Mouse (Mus musculus) ovary, adult 18-20 months (tissue): Measurements from ENCODE around the gene Ncapg2.
A peak's percentile ranks its signal among the peaks of the same experiment; 100 is the strongest.

ENCODE experiments used
- DNase-seq: peaks from one replicate; pipeline ENCODE4 v3.0.0; 2022; ENCODE audit warnings: low spot score, mixed read lengths

Gene Ncapg2

DNA sequence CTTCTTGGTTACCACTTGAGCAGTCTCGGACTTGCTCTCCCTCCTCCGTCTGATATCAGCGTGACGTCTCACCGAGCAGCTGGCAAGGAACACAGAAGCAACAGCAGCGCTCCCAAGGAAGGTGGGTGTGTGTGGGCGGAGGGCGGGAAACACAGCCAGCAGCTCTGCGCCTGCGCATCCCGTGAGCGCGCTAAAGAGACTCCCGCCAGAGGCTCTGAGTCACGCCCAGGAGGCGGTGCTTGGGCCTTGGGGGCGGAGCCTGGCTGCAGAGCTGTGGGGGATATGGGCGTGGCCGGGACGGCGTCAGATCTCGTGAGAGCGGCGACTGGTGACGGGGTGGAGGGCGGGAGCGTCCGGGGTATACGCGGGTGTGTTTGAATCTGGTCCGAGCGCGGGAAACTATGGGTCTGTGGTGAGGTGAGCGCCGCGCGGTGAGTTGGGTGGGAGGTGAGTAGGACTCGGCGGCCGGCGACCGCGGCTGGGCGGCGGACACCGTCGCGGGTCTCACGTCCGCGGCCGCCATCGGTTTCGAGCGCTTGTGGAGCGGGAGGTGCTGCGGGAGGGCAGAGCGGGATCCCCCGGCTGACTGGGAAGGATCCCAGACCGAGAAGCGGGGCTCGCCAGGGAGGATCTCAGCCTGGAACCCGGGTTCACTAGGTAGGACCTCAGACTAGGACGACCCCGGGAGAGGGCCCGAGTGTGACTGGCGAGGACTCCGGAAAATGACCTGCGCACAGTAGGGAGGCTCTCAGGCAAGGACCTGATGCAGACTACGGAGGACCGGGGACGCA lies at the start of gene Ncapg2:
Gene Ncapg2, plus strand, starts transcription at position 358 of the 791 bp plus-strand sequence.
- DNase-seq, result peak; percentile 96

DNA sequence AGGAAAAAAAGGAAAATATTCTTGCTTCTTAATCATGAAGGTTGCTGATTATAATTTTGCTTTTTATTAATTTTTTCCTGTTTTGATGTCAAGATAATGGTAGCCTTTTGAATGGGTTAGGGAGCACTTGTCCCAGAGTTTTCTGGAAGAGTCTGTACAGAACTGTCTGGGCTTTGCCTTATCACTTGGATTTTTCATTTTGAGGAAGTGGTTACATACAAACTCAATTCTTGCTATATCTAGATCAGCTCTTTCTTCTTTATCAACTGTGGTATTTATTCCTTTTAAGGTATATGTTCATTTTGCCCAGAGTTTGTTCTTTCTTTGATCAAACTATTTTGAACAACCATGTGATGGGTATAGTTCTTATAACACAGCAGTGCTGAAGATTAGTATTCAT lies 43.1 kb upstream of the Ncapg2 start:
- DNase-seq, result no peak

DNA sequence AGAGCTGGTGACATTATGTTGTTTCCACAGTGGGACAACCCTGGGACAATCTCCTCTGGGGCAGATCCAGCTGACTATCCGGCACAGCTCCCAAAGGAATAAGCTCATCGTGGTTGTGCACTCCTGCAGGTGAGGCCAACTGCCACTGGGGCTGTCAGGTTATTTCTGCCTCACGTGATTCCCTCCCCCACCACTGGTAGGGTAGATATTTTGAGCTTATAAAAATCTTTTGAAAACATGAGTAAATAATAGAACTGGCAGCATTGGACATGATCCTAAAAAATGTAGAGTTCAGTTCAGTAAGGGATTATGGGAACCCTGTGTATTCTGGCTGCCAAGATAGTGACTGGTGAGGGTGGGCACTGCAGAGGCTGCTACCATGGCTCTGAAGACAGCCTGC lies 38.3 kb upstream of the Ncapg2 start:
- no peak for DNase-seq

DNA sequence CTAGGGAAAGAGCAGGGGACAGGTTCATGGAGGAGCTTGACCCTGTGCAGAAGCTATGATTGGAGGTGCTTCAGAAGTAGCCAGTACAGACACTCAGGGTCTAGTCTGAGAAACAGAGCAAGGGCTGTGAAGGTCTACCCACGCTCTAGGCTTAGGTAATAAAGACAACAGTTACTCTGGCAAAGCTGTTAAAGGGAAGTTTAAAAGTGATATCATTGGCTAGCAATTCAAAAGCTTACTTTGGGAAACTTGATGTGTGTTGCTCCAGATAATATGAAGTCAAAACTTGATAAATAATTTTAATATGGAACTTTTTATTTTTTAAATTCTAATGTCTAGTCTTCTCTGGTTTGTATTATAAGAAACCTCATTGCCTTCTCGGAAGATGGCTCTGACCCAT lies 37.9 kb upstream of the Ncapg2 start:
- no peak for DNase-seq

DNA sequence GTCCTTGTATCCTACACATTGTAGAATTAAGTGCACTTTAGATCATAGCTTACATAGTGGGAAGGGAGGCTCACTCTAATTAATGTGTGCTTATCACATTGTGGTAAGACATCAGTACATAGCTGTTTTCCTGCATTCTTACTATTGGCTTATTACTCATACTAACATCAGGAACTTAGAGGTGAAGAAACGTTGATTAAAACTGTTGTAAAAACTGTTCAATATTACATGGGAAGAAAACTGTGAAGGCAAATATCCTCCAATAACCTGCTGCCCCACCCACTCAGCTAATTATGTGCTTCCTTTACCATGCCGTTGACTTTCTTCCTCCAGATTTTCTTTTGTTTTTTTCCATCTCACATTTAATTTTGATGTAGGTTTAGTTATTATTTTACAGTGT lies 36.3 kb upstream of the Ncapg2 start:
- DNase-seq, result no peak

DNA sequence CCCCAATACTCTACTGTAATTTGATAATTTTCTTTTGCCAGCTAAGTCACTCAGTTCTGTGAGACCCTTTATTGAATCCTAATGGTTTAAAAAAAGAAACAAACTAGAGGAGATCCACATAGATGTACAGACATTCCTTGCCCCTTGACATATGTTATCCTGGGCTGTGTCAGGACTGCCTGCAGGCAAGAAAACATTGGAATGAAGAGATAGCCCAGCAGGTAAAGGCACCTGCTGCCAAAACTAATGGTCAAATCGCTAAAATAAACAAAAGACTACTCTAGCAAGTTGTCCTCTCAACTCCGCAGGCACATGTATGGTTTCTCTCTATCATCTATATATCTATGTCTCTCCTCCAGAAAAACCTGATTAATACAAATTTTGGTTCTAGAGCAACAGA lies 22.1 kb upstream of the Ncapg2 start:
- DNase-seq, result no peak

DNA sequence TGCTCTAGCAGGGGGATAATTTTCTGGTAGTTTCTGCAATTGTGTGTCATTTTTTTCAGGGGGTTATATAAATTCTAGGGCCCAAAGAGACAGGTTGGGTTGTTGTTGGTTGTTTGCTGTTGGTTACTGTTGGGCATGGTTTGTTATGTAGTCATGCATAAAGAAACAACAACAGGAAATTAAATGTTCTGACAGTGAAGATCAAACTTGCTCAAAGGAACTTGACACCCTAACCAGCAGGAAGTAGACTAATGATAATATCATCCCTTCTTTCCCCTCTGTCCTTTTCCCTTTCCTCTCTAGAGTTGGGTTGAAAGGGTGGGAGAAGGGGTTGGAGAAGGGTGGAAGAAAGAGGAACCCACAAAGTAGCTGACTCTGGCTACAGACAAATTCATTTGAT lies 21.2 kb upstream of the Ncapg2 start:
- no peak for DNase-seq

DNA sequence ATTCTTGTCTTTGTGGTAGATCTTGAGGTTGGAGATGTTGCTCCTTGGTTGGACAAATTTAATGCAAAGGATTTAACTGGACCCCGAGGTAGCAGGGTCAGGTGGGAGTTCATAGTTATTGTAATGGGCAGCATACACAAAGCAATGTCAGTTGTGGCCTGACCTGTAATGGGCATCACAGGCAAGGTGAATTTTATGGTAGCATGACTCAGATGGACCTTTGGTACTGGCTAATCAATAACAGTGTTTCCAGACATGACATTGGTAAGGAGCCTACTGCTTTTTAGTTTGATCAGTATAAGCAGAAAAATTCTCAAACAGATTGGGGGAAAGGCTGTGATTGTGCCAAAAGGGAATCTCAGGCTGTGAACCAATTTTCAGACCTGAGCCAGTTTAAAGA lies 18.4 kb upstream of the Ncapg2 start:
- no peak for DNase-seq

DNA sequence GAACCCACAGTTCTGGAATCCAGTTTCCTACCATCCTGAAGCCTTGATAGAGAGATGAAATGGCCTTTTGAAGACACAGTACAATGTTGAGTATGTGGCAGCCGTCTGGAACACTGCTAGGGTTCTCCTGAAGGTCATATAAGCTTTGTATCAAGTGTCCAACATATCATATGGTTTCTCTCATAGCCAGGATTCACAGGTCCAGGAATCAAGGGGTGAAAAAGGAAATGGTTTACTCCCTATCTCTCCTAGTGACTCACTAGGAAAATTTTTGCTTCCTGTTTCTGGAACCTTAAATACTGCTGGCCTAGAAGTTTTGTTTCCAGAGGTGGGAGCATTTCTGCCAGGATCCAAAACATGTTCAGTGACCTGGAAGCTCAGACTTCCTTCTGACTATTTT lies 15.3 kb upstream of the Ncapg2 start:
- no peak for DNase-seq

DNA sequence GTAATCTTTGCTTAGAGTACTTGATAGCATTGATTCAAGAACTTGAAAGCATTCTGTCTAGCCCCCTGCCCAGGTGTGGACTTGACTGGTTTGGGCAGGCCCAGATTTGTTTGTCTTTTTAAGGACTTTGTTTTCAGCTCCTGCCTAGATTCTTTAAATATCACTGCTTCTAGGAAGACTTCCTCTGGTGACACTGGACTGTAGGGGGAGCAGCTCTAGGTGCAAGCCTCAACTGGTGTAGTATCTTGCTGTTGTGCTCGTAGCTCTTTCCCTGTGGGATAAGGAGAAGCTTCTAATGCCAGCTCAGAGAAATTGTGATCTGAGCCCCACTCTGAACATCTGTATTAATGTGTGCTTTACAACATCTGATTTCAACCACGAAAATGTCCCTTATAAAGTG lies 10.9 kb upstream of the Ncapg2 start:
- DNase-seq, result no peak

DNA sequence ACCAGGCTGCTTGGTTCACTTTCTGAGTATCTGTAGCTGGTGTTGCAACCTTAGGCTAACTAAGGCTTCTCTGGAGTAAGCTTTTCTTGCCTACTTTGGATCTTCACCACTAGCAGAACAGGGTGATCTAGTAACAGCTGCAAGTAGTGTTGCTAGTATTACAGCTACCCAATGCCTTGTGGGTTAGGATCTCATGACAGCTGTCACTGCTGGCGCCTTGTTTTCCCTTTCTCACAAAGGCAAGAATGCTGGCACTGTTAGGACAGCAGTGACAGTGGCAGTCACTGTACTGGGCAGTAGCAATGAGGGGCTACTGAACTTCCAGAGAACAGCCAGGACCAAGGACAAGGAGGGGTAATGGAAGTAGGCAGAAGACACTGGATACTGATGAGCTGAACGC lies 9.9 kb upstream of the Ncapg2 start:
- no peak for DNase-seq

DNA sequence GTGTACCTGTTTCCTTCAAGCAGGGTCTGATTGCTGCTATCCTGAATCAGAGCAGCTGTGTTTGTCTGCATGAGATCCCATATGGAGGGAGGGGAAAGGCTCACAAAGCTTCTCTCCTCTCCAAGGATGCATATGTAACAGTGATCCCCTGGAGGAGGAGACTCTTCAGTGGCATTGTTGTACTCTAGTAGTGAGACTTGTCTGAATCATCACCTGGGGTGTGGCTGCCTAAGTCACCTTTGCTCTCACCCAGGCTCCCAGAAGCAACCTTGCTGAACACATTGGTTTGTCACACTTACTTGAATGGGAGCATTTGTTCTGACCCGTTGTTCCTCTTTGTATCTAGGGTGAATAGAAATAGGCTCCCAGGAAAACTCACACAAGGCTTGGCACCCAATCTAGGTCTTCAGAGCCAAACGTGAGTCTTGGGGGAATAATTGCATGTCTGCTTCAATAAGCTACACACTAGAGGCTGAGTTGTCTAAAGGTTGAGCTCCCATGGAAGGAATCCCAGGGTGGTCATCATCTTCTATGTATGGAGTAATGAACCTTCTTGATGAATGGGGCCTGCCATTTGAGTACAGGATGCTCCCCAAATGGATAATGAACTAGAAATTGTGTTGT lies 9.0 kb upstream of the Ncapg2 start:
- no peak for DNase-seq

DNA sequence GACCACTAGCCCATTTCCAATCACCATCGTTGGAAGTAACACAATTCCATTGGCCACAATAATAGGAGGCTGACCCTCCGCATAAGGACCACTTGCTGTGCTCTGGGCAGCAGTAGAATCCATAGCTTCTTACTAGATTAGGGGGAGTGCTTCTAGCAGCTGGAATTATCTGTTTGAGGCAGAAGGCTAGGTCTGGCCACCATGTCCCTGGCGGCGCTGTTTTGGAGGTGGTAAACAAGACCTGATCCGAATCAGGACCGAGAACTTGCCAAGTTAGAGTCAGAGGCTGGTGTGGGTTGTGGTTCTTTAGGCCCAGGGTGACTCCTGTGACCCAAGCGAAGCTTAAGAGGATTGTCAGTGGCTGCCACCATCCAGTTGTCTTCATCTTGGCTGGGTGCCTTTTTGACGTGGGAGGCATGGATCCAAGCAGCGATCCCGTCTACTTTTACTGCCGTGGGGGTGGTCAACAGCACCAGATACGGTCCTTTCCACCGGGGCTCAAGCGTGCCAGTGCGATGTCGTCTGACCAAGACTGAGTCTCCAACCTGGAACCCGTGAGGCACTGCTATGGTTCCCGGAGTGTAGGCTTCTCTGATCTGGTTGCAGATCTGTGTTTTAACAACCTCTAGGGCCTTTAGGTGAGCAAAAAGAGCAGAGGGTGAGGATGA lies 1.1 kb upstream of the Ncapg2 start:
- no peak for DNase-seq

DNA sequence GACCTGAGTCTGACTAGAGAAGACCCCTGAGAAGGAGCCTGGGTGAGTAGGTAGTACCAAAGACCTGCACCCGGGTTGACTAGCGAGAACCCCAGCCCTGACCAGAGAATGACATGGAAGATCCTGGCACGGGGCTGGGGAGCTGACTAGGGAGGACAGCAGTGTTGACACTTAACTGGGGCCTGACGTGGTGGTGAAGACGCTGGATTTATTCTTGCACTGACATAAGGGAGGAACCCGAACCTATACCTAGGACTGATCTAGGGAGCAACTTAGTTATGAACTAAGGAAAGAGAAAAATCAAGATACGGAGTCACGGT lies 594 bp downstream of the Ncapg2 start:
- DNase-seq, result no peak

DNA sequence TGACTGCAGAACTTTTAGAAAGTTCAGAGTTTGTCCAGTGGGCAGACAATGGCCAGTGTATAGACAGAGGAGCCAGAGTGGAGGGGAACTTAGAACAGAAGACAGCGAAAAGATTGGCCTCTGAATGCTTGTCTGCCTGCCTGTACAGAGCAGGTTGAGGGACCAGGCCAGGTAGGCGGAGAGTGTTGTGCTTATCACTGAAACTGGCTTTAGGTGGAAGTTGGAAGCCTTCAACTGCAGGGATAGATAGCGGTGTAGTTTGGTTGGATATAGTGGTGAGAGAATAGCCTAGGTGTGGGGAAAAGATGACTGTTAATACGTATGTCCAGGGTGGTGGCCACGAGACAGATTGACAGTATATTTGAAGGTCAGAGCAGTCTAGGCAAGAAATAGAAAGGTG lies 2.7 kb downstream of the Ncapg2 start:
- DNase-seq, result no peak

DNA sequence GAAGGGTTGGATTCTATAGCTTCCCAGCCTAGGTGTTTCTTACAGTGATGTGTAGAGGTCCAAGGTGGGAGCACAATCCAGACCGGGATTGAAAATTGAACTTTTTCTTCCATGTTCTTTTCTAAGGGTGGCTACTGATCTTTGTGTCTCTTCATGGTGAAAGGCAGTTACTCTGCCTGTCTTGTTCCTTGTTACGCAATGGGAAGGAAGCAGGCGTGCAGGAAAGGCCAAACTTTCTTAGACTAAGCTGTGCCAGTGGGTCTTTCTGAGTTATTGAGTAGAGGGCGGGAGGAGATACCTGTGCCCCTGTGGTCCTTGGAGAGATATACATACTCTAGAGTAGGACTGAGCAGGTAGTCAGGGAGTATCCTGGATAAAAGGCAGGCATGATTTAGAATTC lies 9.7 kb downstream of the Ncapg2 start:
- DNase-seq, result no peak

DNA sequence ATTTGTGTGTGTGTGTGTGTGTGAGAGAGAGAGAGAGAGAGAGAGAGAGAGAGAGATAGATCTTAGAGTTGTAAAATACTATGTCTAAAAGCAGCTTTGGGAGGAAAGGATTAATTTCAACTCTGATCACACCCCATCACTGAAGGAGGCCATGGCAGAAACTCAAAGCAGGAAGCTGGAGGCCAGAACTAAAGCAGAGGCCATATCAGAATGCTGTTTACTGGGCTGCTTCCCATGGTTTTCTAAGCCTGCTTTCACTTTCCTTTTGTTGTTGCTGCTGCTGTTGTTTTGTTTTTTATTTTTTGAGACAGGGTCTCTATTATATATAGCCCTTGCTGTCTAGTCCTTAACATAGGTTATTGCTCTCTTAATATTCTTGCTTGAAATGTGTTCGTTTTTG lies 11.3 kb downstream of the Ncapg2 start:
- DNase-seq, result no peak

DNA sequence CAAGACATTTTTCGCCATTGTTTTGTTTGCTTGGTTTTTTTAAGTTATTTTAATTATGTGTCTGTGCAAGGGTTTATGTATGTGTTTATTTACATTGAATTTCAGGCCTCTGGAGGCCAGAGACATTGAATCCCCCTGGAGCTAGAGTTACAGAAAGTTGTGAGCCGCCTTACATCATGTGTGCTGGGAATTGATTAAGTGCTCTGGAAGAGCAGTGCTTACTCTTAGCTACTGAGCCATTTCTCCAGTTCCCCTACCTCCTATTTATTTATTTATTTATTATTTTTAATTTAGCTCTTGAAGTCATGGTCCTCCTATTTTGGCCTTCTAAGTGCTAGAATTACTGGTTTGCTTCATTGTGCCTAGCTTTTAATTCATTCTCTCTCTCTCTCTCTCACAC lies 16.5 kb downstream of the Ncapg2 start:
- DNase-seq, result no peak

DNA sequence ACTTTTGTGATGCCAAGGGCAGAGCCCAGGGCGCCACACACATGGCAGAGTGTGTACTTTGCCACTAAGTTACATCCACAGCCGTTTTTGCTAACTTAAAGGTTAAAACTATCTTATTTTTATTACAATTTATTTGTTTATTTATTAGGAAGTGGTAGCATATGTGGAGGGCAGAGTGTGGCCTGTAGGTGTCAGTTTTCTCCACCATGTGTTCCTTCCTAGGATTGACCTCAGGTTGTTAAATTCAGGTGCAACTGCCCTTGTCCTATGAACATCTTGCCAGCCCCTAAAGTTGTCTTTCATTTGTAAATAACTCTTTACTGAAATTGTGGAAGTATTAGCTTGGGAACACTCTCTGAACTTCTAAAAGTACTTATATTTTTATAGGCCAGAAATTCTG lies 20.2 kb downstream of the Ncapg2 start:
- DNase-seq, result no peak

DNA sequence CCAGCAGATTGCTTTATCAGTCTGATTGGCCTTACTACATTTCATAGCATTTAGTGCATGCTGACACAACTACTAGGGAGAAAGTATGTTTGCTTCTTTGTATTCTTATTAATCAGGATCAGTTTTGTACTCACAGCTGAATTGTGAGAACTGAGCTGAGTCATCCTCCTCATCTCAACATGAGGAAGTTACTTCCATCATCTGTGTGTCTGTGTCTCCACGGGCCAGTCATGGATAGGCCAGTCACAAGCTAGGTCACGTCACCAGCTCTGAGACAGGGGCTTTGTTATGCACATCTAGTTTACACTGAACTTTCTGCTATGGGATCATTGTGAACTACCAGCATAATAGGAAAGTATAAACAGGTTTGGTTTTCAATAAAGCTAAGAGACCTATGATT lies 28.5 kb downstream of the Ncapg2 start:
- DNase-seq, result no peak

DNA sequence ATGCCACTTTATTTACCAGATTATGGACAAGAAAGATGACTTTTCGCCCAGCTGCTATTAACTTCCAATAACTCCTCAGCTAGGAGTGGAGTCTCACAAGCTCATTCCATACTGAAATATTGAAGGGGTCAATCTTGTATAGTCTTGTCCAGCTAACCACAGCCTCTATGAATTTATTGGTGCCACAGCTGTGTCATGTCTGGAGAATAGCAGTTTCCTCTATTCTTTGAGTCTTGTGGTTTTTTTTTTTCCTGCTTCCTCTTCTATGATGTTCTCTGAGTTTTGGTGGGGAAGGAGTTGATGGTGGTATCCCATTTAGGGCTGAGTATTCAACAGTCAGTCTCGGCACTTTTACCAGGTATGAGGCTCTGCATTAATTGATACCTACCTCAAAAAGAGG lies 30.0 kb downstream of the Ncapg2 start:
- DNase-seq, result no peak

DNA sequence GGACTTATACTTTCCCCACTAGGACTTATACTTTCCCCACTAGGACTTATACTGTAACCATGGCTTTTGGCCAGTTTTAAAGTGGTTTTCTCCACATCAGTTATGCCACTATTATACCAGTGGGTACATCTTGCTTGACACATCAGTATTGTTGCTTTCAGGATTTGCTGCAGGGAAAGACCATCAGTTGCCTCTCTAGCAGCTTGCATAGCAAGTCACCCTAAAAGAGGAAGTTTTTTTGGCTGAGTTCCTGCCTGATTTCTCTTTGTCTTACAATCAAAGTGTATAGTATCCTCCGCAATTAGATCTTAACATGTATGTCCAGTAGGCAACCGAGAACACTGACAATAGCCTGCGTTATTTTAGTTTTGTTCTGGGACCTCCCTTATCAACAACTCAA lies 30.9 kb downstream of the Ncapg2 start:
- DNase-seq, result no peak

DNA sequence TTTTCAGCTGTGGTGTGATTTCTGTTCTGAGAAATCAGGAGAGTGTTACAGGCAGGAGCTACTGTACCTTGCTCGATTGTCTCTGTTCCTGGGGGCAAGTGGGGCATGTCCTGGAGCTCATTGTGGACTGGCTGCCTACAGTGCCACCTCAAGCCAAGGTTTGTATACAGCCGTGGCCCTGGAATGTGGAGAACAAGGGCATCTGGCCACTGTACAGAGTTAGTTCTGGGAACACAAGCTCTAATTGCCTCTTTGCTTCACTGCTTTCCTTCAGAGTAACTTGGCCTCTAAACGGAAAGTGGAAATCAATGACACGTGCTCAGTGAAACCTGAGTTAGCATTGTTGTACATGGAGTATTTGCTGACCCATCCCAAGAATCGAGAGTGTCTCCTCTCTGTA lies 33.4 kb downstream of the Ncapg2 start:
- DNase-seq, result no peak

DNA sequence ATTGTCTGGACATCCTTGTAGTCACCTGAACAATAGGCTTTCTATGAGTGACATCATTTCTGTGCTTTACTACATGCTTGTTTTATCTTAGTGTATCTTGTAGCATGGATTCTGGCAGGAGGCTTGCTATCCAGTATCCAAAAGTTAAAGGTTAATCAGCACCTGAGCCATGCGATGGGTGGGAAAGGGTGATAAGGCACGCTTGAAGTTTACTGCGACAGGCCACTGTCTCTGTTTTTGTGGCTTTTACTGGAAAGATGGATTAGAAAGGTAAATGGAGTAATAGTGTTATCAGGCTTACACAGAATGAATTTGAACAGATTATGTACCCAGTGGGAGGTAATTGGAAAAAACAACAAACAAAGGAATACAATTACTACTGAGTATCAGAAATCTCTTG lies 37.0 kb downstream of the Ncapg2 start:
- DNase-seq, result no peak
